Mouse (Mus musculus): ENCODE measurements around the gene Rpf2. TPM values are rescaled to one million over a fixed set of nuclear protein-coding genes. Genes with fewer than 3 reads are reported as not detected.
A peak's percentile ranks its signal among the peaks of the same experiment; 100 is the strongest.

Gene Rpf2
- polyA plus RNA-seq, 2 experiments: 25.0 to 54.5 TPM

- Histone ChIP-seq H3K36me3 (ENCODE audit: control insufficient read depth, insufficient read depth, low read length) (no peaks in the 10 kb centered on the region), H3K4me3 (replicated peaks; ENCODE audit: low read length) (no peak overlapping the region), H3K27ac (replicated peaks; ENCODE audit: low read depth, low read length) (no peak overlapping the region), H3K4me1 (ENCODE audit: control insufficient read depth, insufficient read depth, low read length) (peaks cover 14% of the 10 kb centered on the region), H3K9me3 (ENCODE audit: control insufficient read depth, low read length) (no peaks in the 10 kb centered on the region), H3K4me2 (replicated peaks; ENCODE audit: low read depth, low read length, severe bottlenecking) (no peak overlapping the region), H3K27me3 (ENCODE audit: control insufficient read depth, insufficient read depth, low read length) (no peaks in the 10 kb centered on the region), H3K9ac (ENCODE audit: low read depth, low read length, severe bottlenecking) (no peak overlapping the region)
- TF ChIP-seq POLR2A (IDR thresholded peaks at IDR 0.05; ENCODE audit: borderline replicate concordance, extremely low read depth, insufficient read depth, insufficient read length): no peak
- DNase-seq (ENCODE audit: low spot score): no peak
- 32% methylated on average over 3 of the region's 3 CpGs for WGBS
- ATAC-seq (ENCODE audit: low FRiP score, low read depth): no peak
These were observed 58.0 kb downstream of the Rpf2 start for GRCm38 (mm10) chr10:40188831-40189230.

GRCm38 (mm10) chr10:40185956-40186355, 60.9 kb downstream of the Rpf2 start:
- no peak overlapping the region for H3K4me2 ChIP-seq (replicated peaks; ENCODE audit: low read depth, low read length, severe bottlenecking)
- no peaks in the 10 kb centered on the region for H3K27me3 ChIP-seq (ENCODE audit: control insufficient read depth, insufficient read depth, low read length)
- no peak for DNase-seq (ENCODE audit: low spot score)
- no peaks in the 10 kb centered on the region for H3K36me3 ChIP-seq (ENCODE audit: control insufficient read depth, insufficient read depth, low read length)
- ATAC-seq (ENCODE audit: low FRiP score, low read depth): no peak
- no peak for TF ChIP-seq POLR2A (IDR thresholded peaks at IDR 0.05; ENCODE audit: borderline replicate concordance, extremely low read depth, insufficient read depth, insufficient read length)
- H3K4me3 ChIP-seq (replicated peaks; ENCODE audit: low read length): no peak overlapping the region
- peaks cover 3% of the 10 kb centered on the region; the same call in 1 of the 2 replicates for H3K4me1 ChIP-seq (ENCODE audit: control insufficient read depth, insufficient read depth, low read length)
- no peaks in the 10 kb centered on the region for H3K9me3 ChIP-seq (ENCODE audit: control insufficient read depth, low read length)
- H3K27ac ChIP-seq (replicated peaks; ENCODE audit: low read depth, low read length): no peak overlapping the region
- H3K9ac ChIP-seq (ENCODE audit: low read depth, low read length, severe bottlenecking): no peak overlapping the region

DNA sequence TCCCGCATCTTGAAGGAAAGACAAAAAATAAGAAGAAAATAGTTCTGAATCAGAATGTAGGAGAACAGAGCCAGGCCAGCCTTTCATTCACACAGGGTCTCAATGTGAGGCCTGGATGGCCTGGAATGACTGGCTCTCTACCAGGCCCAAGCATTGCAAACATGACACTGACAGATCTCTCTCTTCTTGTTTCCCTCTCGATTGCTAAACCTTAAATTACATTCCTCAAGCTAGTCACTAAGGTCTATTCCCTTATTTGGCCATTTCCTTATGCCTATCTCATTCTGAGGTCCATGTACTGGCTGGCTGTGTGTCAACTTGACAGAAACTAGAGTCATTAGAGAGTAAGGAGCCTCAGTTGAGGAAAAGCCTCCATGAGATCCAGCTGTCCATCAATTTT, 66.8 kb downstream of the Rpf2 start:
- Histone ChIP-seq H3K27me3 (ENCODE audit: control insufficient read depth, insufficient read depth, low read length) (no peaks in the 10 kb centered on the region), H3K4me2 (replicated peaks; ENCODE audit: low read depth, low read length, severe bottlenecking) (no peak overlapping the region), H3K4me3 (replicated peaks; ENCODE audit: low read length) (no peak overlapping the region), H3K4me1 (ENCODE audit: control insufficient read depth, insufficient read depth, low read length) (no peaks in the 10 kb centered on the region), H3K27ac (replicated peaks; ENCODE audit: low read depth, low read length) (no peak overlapping the region), H3K9ac (ENCODE audit: low read depth, low read length, severe bottlenecking) (no peak overlapping the region), H3K36me3 (ENCODE audit: control insufficient read depth, insufficient read depth, low read length) (no peaks in the 10 kb centered on the region), H3K9me3 (ENCODE audit: control insufficient read depth, low read length) (no peaks in the 10 kb centered on the region)
- DNase-seq (ENCODE audit: low spot score) (no peak), ATAC-seq (ENCODE audit: low FRiP score, low read depth) (no peak)
- 69% methylated on average over 2 of the region's 2 CpGs for WGBS
- TF ChIP-seq POLR2A (IDR thresholded peaks at IDR 0.05; ENCODE audit: borderline replicate concordance, extremely low read depth, insufficient read depth, insufficient read length): no peak

DNA sequence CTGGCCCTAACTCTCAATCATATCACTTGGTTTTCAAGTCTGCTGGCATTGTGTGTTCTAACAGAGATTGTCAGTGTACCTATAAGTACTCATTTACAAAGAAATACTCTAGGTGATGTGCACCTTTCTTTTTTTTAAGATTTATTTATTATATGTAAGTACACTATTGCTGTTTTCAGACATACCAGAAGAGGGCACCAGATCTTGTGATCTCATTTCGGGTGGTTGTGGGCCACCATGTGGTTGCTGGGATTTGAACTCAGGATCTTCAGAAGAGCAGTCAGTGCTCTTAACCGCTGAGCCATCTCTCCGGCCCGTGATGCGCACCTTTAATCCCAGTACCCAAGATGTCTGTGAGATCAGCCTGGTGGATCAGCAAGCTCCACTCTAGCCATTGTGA, 67.7 kb downstream of the Rpf2 start:
- no peak for DNase-seq (ENCODE audit: low spot score)
- no peak overlapping the region for H3K4me3 ChIP-seq (replicated peaks; ENCODE audit: low read length)
- TF ChIP-seq POLR2A (IDR thresholded peaks at IDR 0.05; ENCODE audit: borderline replicate concordance, extremely low read depth, insufficient read depth, insufficient read length): no peak
- H3K4me2 ChIP-seq (replicated peaks; ENCODE audit: low read depth, low read length, severe bottlenecking): no peak overlapping the region
- no peaks in the 10 kb centered on the region for H3K9me3 ChIP-seq (ENCODE audit: control insufficient read depth, low read length)
- no peak overlapping the region for H3K9ac ChIP-seq (ENCODE audit: low read depth, low read length, severe bottlenecking)
- WGBS: 93% methylated on average over 5 of the region's 5 CpGs
- no peaks in the 10 kb centered on the region for H3K36me3 ChIP-seq (ENCODE audit: control insufficient read depth, insufficient read depth, low read length)
- ATAC-seq (ENCODE audit: low FRiP score, low read depth): no peak
- H3K27ac ChIP-seq (replicated peaks; ENCODE audit: low read depth, low read length): no peak overlapping the region
- H3K4me1 ChIP-seq (ENCODE audit: control insufficient read depth, insufficient read depth, low read length): no peaks in the 10 kb centered on the region
- no peaks in the 10 kb centered on the region for H3K27me3 ChIP-seq (ENCODE audit: control insufficient read depth, insufficient read depth, low read length)

- Histone ChIP-seq H3K4me2 (replicated peaks; ENCODE audit: low read depth, low read length, severe bottlenecking) (no peak overlapping the region), H3K27me3 (ENCODE audit: control insufficient read depth, insufficient read depth, low read length) (no peaks in the 10 kb centered on the region), H3K27ac (replicated peaks; ENCODE audit: low read depth, low read length) (no peak overlapping the region), H3K9ac (ENCODE audit: low read depth, low read length, severe bottlenecking) (no peak overlapping the region), H3K4me3 (replicated peaks; ENCODE audit: low read length) (no peak overlapping the region), H3K4me1 (ENCODE audit: control insufficient read depth, insufficient read depth, low read length) (no peaks in the 10 kb centered on the region), H3K36me3 (ENCODE audit: control insufficient read depth, insufficient read depth, low read length) (no peaks in the 10 kb centered on the region), H3K9me3 (ENCODE audit: control insufficient read depth, low read length) (no peaks in the 10 kb centered on the region)
- DNase-seq (ENCODE audit: low spot score): peak; percentile 24
- no peak for TF ChIP-seq POLR2A (IDR thresholded peaks at IDR 0.05; ENCODE audit: borderline replicate concordance, extremely low read depth, insufficient read depth, insufficient read length)
- WGBS: 50% methylated on average over 6 of the region's 6 CpGs
- ATAC-seq (ENCODE audit: low FRiP score, low read depth): no peak
These were observed 69.4 kb downstream of the Rpf2 start for GRCm38 (mm10) chr10:40177323-40177962.

Other genes with a start within 250 kb of the Rpf2 start
- gene Mfsd4b1, start 221.8 kb downstream of the Rpf2 start, polyA plus RNA-seq (2012; rRNA removed): 0.16 and 0.20 TPM in 2 replicates
- gene Mfsd4b1, start 221.8 kb downstream of the Rpf2 start, polyA plus RNA-seq (2014; fragmentation: Nextera tagmentation; extraction: Ambion mirVana): 0.15 and 0.17 TPM in 2 replicates
- 5.6 and 7.8 TPM in 2 replicates for gene Slc16a10, start 104.8 kb downstream of the Rpf2 start, polyA plus RNA-seq (2012; rRNA removed)
- 8.7 and 9.6 TPM in 2 replicates for gene Slc16a10, start 104.8 kb downstream of the Rpf2 start, polyA plus RNA-seq (2014; fragmentation: Nextera tagmentation; extraction: Ambion mirVana)
- gene Gtf3c6, start 11.1 kb upstream of the Rpf2 start, polyA plus RNA-seq (2012; rRNA removed): 25.2 and 47.9 TPM in 2 replicates
- gene Gtf3c6, start 11.1 kb upstream of the Rpf2 start, polyA plus RNA-seq (2014; fragmentation: Nextera tagmentation; extraction: Ambion mirVana): 88.6 and 91.4 TPM in 2 replicates
- gene Amd1, start 55.1 kb upstream of the Rpf2 start, polyA plus RNA-seq (2012; rRNA removed): 51.6 and 58.0 TPM in 2 replicates
- gene Amd1, start 55.1 kb upstream of the Rpf2 start, polyA plus RNA-seq (2014; fragmentation: Nextera tagmentation; extraction: Ambion mirVana): 56.3 and 59.8 TPM in 2 replicates
- 13.5 and 15.6 TPM in 2 replicates for gene Cdk19, start 92.5 kb upstream of the Rpf2 start, polyA plus RNA-seq (2012; rRNA removed)
- gene Cdk19, start 92.5 kb upstream of the Rpf2 start, polyA plus RNA-seq (2014; fragmentation: Nextera tagmentation; extraction: Ambion mirVana): 12.2 and 14.4 TPM in 2 replicates

Data from limb, embryonic 14.5 days (tissue).